Mouse (Mus musculus): ENCODE results near the gene Psmb1. TPM values are rescaled to one million over a fixed set of nuclear protein-coding genes. Genes with fewer than 3 reads are reported as not detected.
A peak's percentile ranks its signal among the peaks of the same experiment; 100 is the strongest.
"Not testable (repeated sequence)": the region's sequence is repeated elsewhere in the genome, so short reads cannot be mapped to it uniquely, and the experiment has no call there.

Psmb1 gene
- 261 and 264 TPM in 2 replicates for polyA plus RNA-seq (2014; fragmentation: Nextera tagmentation; extraction: Ambion mirVana)

DNA sequence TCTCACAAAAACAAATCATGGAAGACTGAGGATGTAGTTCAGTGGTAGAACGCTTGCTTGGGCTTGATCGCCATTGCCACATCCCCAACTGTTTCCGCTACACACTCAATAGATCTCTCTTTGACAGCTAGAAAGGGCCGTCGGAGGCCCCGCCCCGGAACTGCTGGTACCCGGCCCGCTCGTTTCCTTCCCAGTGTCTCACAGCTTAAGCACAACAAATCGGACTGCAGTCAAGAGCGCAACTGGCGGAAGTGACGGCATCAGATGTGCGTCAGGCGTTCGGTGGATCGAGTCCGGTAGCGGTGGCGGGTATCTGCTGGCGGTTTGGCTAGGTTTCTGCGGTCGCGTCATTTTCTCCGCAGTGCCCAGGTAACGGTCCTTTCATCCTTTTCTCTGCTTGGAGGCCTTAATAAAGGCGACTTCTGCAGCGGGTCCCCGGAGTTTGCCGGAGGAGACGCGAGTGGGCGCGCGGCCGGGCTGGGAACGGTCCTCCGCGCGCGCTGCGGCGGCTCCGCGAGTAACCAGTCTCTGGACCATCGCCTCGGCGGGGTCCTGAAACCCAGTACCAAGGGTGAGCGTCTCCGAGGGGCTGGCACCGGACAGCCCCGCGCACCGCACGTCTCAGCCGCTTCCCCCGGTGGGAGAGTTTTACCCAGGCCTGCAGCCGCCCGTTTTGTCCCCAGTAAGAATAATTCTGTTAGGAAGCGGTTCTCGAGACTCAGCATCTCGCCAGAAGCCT, at the start of gene Psmb1, which contains the start of gene Tbp:
Gene Psmb1, minus strand, starts transcription at position 96 of the 739 bp plus-strand sequence.
Gene Tbp, plus strand, starts transcription at position 233 of the 739 bp plus-strand sequence.
- Histone ChIP-seq H3K27ac (ENCODE audit: low read depth, low read length) (peak within 1 kb of the TSS; percentile 83), H3K4me3 (ENCODE audit: low read depth, low read length) (peak within 1 kb of the TSS; percentile 76), H3K36me3 (ENCODE audit: control insufficient read depth, insufficient read depth, low read length) (peaks cover 17% of the 10 kb centered on the region), H3K4me1 (ENCODE audit: control insufficient read depth, insufficient read depth, low read length) (peaks cover 27% of the 10 kb centered on the region), H3K4me2 (ENCODE audit: low read depth, low read length) (peak within 1 kb of the TSS; percentile 78), H3K9me3 (ENCODE audit: control insufficient read depth, low read length) (no peaks in the 10 kb centered on the region), H3K27me3 (ENCODE audit: control insufficient read depth, insufficient read depth, low read length) (no peaks in the 10 kb centered on the region), H3K9ac (replicated peaks; ENCODE audit: low read depth, low read length) (peak within 1 kb of the TSS; percentile 65)
- ATAC-seq (ENCODE audit: low read depth): peak; percentile 96
- WGBS: under 1% methylated on average over 63 of the region's 63 CpGs

- Histone ChIP-seq H3K27me3 (ENCODE audit: control insufficient read depth, insufficient read depth, low read length) (no peaks in the 10 kb centered on the region), H3K9ac (replicated peaks; ENCODE audit: low read depth, low read length) (no peak overlapping the region), H3K4me3 (ENCODE audit: low read depth, low read length) (no peak overlapping the region), H3K4me2 (ENCODE audit: low read depth, low read length) (no peak overlapping the region), H3K36me3 (ENCODE audit: control insufficient read depth, insufficient read depth, low read length) (no peaks in the 10 kb centered on the region), H3K4me1 (ENCODE audit: control insufficient read depth, insufficient read depth, low read length) (no peaks in the 10 kb centered on the region), H3K9me3 (ENCODE audit: control insufficient read depth, low read length) (no peaks in the 10 kb centered on the region), H3K27ac (ENCODE audit: low read depth, low read length) (no peak overlapping the region)
- WGBS: 67% methylated on average over 4 of the region's 4 CpGs
- ATAC-seq (ENCODE audit: low read depth): no peak
Measured at GRCm38 (mm10) chr17:15546440-15546839, 46.9 kb upstream of the Psmb1 start.

DNA sequence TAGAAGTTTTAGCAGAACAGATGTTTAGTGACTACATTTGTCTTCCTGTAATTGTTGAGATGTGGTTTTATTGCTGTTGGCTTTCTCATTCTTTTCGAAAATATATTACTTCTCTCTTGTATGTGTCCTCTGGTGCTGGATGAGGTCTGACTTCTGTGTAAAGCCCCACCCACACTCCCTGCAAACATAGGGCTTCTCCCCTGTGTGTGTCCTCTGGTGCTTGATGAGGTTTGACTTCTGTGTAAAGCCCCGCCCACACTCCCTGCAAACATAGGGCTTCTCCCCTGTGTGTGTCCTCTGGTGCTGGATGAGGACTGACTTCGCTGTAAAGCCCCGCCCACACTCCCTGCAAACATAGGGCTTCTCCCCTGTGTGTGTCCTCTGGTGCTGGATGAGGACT, 44.3 kb upstream of the Psmb1 start:
- not testable (repeated sequence) for H3K4me1 ChIP-seq (ENCODE audit: control insufficient read depth, insufficient read depth, low read length); H3K9ac ChIP-seq (replicated peaks; ENCODE audit: low read depth, low read length); H3K9me3 ChIP-seq (ENCODE audit: control insufficient read depth, low read length); ATAC-seq (ENCODE audit: low read depth); H3K4me2 ChIP-seq (ENCODE audit: low read depth, low read length); H3K36me3 ChIP-seq (ENCODE audit: control insufficient read depth, insufficient read depth, low read length); H3K4me3 ChIP-seq (ENCODE audit: low read depth, low read length); H3K27me3 ChIP-seq (ENCODE audit: control insufficient read depth, insufficient read depth, low read length); H3K27ac ChIP-seq (ENCODE audit: low read depth, low read length)
- 67% methylated on average over 4 of the region's 4 CpGs for WGBS

GRCm38 (mm10) chr17:15540309-15540708, 40.8 kb upstream of the Psmb1 start:
- no peak for ATAC-seq (ENCODE audit: low read depth)
- peaks cover 3% of the 10 kb centered on the region; the same call in 1 of the 2 replicates for H3K4me1 ChIP-seq (ENCODE audit: control insufficient read depth, insufficient read depth, low read length)
- H3K9ac ChIP-seq (replicated peaks; ENCODE audit: low read depth, low read length): no peak overlapping the region

GRCm38 (mm10) chr17:15536457-15536904, 36.9 kb upstream of the Psmb1 start:
- ATAC-seq (ENCODE audit: low read depth): peak; percentile 56; the same call in 1 of the 2 replicates
- H3K27me3 ChIP-seq (ENCODE audit: control insufficient read depth, insufficient read depth, low read length): no peaks in the 10 kb centered on the region
- no peak overlapping the region for H3K27ac ChIP-seq (ENCODE audit: low read depth, low read length)
- H3K36me3 ChIP-seq (ENCODE audit: control insufficient read depth, insufficient read depth, low read length): no peaks in the 10 kb centered on the region
- H3K4me1 ChIP-seq (ENCODE audit: control insufficient read depth, insufficient read depth, low read length): peaks cover 3% of the 10 kb centered on the region; the same call in 1 of the 2 replicates
- 1% methylated on average over 33 of the region's 33 CpGs for WGBS
- peak overlapping the region; percentile 29 for H3K9ac ChIP-seq (replicated peaks; ENCODE audit: low read depth, low read length)
- H3K9me3 ChIP-seq (ENCODE audit: control insufficient read depth, low read length): no peaks in the 10 kb centered on the region
- H3K4me3 ChIP-seq (ENCODE audit: low read depth, low read length): peak overlapping the region; percentile 34
- peak overlapping the region; percentile 80 for H3K4me2 ChIP-seq (ENCODE audit: low read depth, low read length)

More at GRCm38 (mm10) chr17:15540309-15540708, 40.8 kb upstream of the Psmb1 start:
- H3K4me2 ChIP-seq (ENCODE audit: low read depth, low read length): no peak overlapping the region
- no peak overlapping the region for H3K27ac ChIP-seq (ENCODE audit: low read depth, low read length)
- 67% methylated on average over 4 of the region's 4 CpGs for WGBS
- H3K9me3 ChIP-seq (ENCODE audit: control insufficient read depth, low read length): no peaks in the 10 kb centered on the region
- no peaks in the 10 kb centered on the region for H3K36me3 ChIP-seq (ENCODE audit: control insufficient read depth, insufficient read depth, low read length)
- H3K4me3 ChIP-seq (ENCODE audit: low read depth, low read length): no peak overlapping the region
- no peaks in the 10 kb centered on the region for H3K27me3 ChIP-seq (ENCODE audit: control insufficient read depth, insufficient read depth, low read length)

- H3K27me3 ChIP-seq (ENCODE audit: control insufficient read depth, insufficient read depth, low read length): no peaks in the 10 kb centered on the region
Measured at GRCm38 (mm10) chr17:15535943-15536342, 36.4 kb upstream of the Psmb1 start.

DNA sequence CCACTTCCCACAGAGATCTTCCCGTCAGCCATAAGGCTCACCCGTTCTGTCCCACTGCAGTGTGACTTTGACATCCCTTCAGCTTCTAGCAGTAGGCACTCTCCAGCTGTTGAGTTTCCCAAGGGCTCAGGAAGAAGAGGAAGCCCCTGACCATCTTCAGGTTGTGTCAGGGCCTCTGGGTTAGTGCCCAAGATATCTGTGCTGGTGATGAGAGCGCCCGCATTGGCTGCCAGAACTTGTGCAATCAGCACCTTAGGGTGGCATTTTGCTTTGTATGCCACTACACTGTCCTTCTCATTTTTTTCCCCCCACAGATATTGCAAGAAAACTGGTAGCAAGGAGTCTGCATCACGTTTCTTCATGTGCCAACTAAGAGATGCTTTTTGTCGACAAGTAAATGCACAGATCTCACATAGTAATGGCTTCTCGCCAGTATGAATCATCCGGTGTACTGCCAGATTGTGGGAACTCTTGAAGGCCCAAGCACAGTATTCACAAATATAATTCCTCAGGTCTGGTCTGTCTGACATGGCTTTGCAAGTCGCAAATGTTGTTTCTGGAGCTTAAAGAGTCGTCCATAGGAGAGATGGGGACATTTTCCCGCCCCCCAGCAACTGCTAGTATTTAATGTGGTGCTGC, 35.7 kb upstream of the Psmb1 start:
- Histone ChIP-seq H3K27me3 (ENCODE audit: control insufficient read depth, insufficient read depth, low read length) (no peaks in the 10 kb centered on the region), H3K4me2 (ENCODE audit: low read depth, low read length) (no peak overlapping the region), H3K9me3 (ENCODE audit: control insufficient read depth, low read length) (no peaks in the 10 kb centered on the region), H3K4me1 (ENCODE audit: control insufficient read depth, insufficient read depth, low read length) (peaks cover 3% of the 10 kb centered on the region; the same call in 1 of the 2 replicates), H3K36me3 (ENCODE audit: control insufficient read depth, insufficient read depth, low read length) (no peaks in the 10 kb centered on the region), H3K4me3 (ENCODE audit: low read depth, low read length) (no peak overlapping the region), H3K9ac (replicated peaks; ENCODE audit: low read depth, low read length) (no peak overlapping the region), H3K27ac (ENCODE audit: low read depth, low read length) (no peak overlapping the region)
- ATAC-seq (ENCODE audit: low read depth): no peak
- WGBS: 71% methylated on average over 11 of the region's 11 CpGs

More at GRCm38 (mm10) chr17:15535943-15536342, 36.4 kb upstream of the Psmb1 start:
- Histone ChIP-seq H3K36me3 (ENCODE audit: control insufficient read depth, insufficient read depth, low read length) (no peaks in the 10 kb centered on the region), H3K4me2 (ENCODE audit: low read depth, low read length) (peak overlapping the region; percentile 80), H3K9me3 (ENCODE audit: control insufficient read depth, low read length) (no peaks in the 10 kb centered on the region), H3K4me1 (ENCODE audit: control insufficient read depth, insufficient read depth, low read length) (peaks cover 3% of the 10 kb centered on the region; the same call in 1 of the 2 replicates), H3K4me3 (ENCODE audit: low read depth, low read length) (peak overlapping the region; percentile 34), H3K9ac (replicated peaks; ENCODE audit: low read depth, low read length) (peak overlapping the region; percentile 29; the same call in 1 of the 2 replicates), H3K27ac (ENCODE audit: low read depth, low read length) (no peak overlapping the region)
- no peak for ATAC-seq (ENCODE audit: low read depth)
- WGBS: 16% methylated on average over 8 of the region's 8 CpGs

GRCm38 (mm10) chr17:15530141-15530540, 30.6 kb upstream of the Psmb1 start:
- no peaks in the 10 kb centered on the region for H3K9me3 ChIP-seq (ENCODE audit: control insufficient read depth, low read length)
- ATAC-seq (ENCODE audit: low read depth): no peak
- H3K27ac ChIP-seq (ENCODE audit: low read depth, low read length): no peak overlapping the region
- H3K27me3 ChIP-seq (ENCODE audit: control insufficient read depth, insufficient read depth, low read length): no peaks in the 10 kb centered on the region
- peaks cover 14% of the 10 kb centered on the region for H3K4me1 ChIP-seq (ENCODE audit: control insufficient read depth, insufficient read depth, low read length)
- H3K4me3 ChIP-seq (ENCODE audit: low read depth, low read length): no peak overlapping the region
- H3K36me3 ChIP-seq (ENCODE audit: control insufficient read depth, insufficient read depth, low read length): peaks cover 4% of the 10 kb centered on the region; the same call in 1 of the 2 replicates
- no peak overlapping the region for H3K9ac ChIP-seq (replicated peaks; ENCODE audit: low read depth, low read length)
- WGBS: 10% methylated on average over 5 of the region's 5 CpGs
- H3K4me2 ChIP-seq (ENCODE audit: low read depth, low read length): no peak overlapping the region

- Histone ChIP-seq H3K4me3 (ENCODE audit: low read depth, low read length) (no peak overlapping the region), H3K27ac (ENCODE audit: low read depth, low read length) (no peak overlapping the region), H3K4me1 (ENCODE audit: control insufficient read depth, insufficient read depth, low read length) (peaks cover 14% of the 10 kb centered on the region), H3K36me3 (ENCODE audit: control insufficient read depth, insufficient read depth, low read length) (peaks cover 9% of the 10 kb centered on the region), H3K27me3 (ENCODE audit: control insufficient read depth, insufficient read depth, low read length) (no peaks in the 10 kb centered on the region), H3K9me3 (ENCODE audit: control insufficient read depth, low read length) (no peaks in the 10 kb centered on the region), H3K9ac (replicated peaks; ENCODE audit: low read depth, low read length) (no peak overlapping the region), H3K4me2 (ENCODE audit: low read depth, low read length) (no peak overlapping the region)
- ATAC-seq (ENCODE audit: low read depth): no peak
- WGBS: 82% methylated on average over 2 of the region's 2 CpGs
Measured at GRCm38 (mm10) chr17:15528887-15529286, 29.3 kb upstream of the Psmb1 start.
